ENCODE assay signal across 10 mouse cellular contexts in genomic region chr5:12564602-12565220, GRCm38 (mm10).
DNase-seq lines count a peak whose midpoint lies in the region; ATAC-seq and TF ChIP-seq lines count a peak whose summit lies in the region.
"Had no signal": no experiment of that assay in that cellular context is flagged by ENCODE, and none has a peak within 500 bp of the region (broad histone marks: within the 10 kb centered on the region; RNA-seq: fewer than 3 reads in every experiment).

No protein-coding gene starts in this region.

- TF ChIP-seq EP300 in stomach, postnatal 0 days (optimal IDR thresholded peaks at IDR 0.05): no peak

- H3K27me3 ChIP-seq in forebrain, embryonic 11.5 days (ENCODE audit: control insufficient read depth, insufficient read depth, low read length): no peaks in the 10 kb centered on the region
- peaks cover 12% of the 10 kb centered on the region for H3K27me3 ChIP-seq in forebrain, embryonic 10.5 days (ENCODE audit: poor library complexity, severe bottlenecking)
- H3K27me3 ChIP-seq in hindbrain, embryonic 12.5 days: no peaks in the 10 kb centered on the region
- no peaks in the 10 kb centered on the region for H3K27me3 ChIP-seq in stomach, postnatal 0 days (ENCODE audit: control insufficient read depth, insufficient read depth, low read length)
- H3K27me3 ChIP-seq: heart, embryonic 13.5 days had no signal

- WGBS in forebrain, embryonic 11.5 days: 49% methylated on average over 2 of the region's 2 CpGs
- 54% methylated on average over 2 of the region's 2 CpGs for WGBS in forebrain, embryonic 10.5 days
- 54% methylated on average over 2 of the region's 2 CpGs for WGBS in hindbrain, embryonic 12.5 days
- WGBS in stomach, postnatal 0 days: 51% methylated on average over 2 of the region's 2 CpGs

- no peaks in the 10 kb centered on the region for H3K4me1 ChIP-seq in forebrain, embryonic 11.5 days (replicated peaks; ENCODE audit: control insufficient read depth, insufficient read depth, low read length)
- peaks cover 19% of the 10 kb centered on the region for H3K4me1 ChIP-seq in forebrain, embryonic 10.5 days
- no peaks in the 10 kb centered on the region for H3K4me1 ChIP-seq in hindbrain, embryonic 12.5 days
- H3K4me1 ChIP-seq in stomach, postnatal 0 days (replicated peaks; ENCODE audit: control insufficient read depth, insufficient read depth): no peaks in the 10 kb centered on the region
- H3K4me1 ChIP-seq: heart, embryonic 13.5 days had no signal

- peak; percentile 69; the same call in 1 of the 2 replicates for ATAC-seq in forebrain, embryonic 11.5 days (replicated peaks; ENCODE audit: low FRiP score)
- ATAC-seq in hindbrain, embryonic 12.5 days (ENCODE audit: low FRiP score): peak; percentile 76; the same call in 1 of the 2 replicates
- no peak for ATAC-seq in stomach, postnatal 0 days (ENCODE audit: low FRiP score, low TSS enrichment)

- no peaks in the 10 kb centered on the region for H3K36me3 ChIP-seq in forebrain, embryonic 11.5 days (ENCODE audit: control insufficient read depth, insufficient read depth, low read length)
- H3K36me3 ChIP-seq in forebrain, embryonic 10.5 days (replicated peaks): no peaks in the 10 kb centered on the region
- no peaks in the 10 kb centered on the region for H3K36me3 ChIP-seq in hindbrain, embryonic 12.5 days
- H3K36me3 ChIP-seq in stomach, postnatal 0 days (ENCODE audit: control insufficient read depth, insufficient read depth, low read length): no peaks in the 10 kb centered on the region
- H3K36me3 ChIP-seq: G1E; heart, embryonic 13.5 days had no signal

- H3K9me3 ChIP-seq in forebrain, embryonic 11.5 days (ENCODE audit: control insufficient read depth, low read length): no peaks in the 10 kb centered on the region
- H3K9me3 ChIP-seq in forebrain, embryonic 10.5 days: no peaks in the 10 kb centered on the region
- H3K9me3 ChIP-seq in hindbrain, embryonic 12.5 days (replicated peaks): no peaks in the 10 kb centered on the region
- H3K9me3 ChIP-seq in stomach, postnatal 0 days (ENCODE audit: control insufficient read depth, low read length): no peaks in the 10 kb centered on the region
- H3K9me3 ChIP-seq: G1E; heart, embryonic 13.5 days had no signal

- no peak overlapping the region for H3K27ac ChIP-seq in forebrain, embryonic 11.5 days (ENCODE audit: low read depth, low read length)
- no peak overlapping the region for H3K27ac ChIP-seq in forebrain, embryonic 10.5 days
- no peak overlapping the region for H3K27ac ChIP-seq in hindbrain, embryonic 12.5 days
- no peak overlapping the region for H3K27ac ChIP-seq in stomach, postnatal 0 days (replicated peaks)
- H3K27ac ChIP-seq: heart, embryonic 13.5 days had no signal

- no peak overlapping the region for H3K9ac ChIP-seq in forebrain, embryonic 11.5 days (ENCODE audit: low read length)
- no peak overlapping the region for H3K9ac ChIP-seq in hindbrain, embryonic 12.5 days
- H3K9ac ChIP-seq in stomach, postnatal 0 days (ENCODE audit: low read length): no peak overlapping the region
- H3K9ac ChIP-seq: heart, embryonic 13.5 days had no signal

- no peak for DNase-seq in forebrain, embryonic 11.5 days (ENCODE audit: low spot score)
- no peak for DNase-seq in forebrain, embryonic 10.5 days (ENCODE audit: extremely low spot score, low spot score)
- peak; percentile 63 for DNase-seq in retina, embryonic 14.5 days (ENCODE audit: low spot score)
- DNase-seq in retina, postnatal 1 day: no peak
- DNase-seq in stomach, postnatal 0 days (ENCODE audit: low spot score): no peak
- DNase-seq in urinary bladder, postnatal 4 days (ENCODE audit: low spot score in 2 of 2): no peak
- no peak for DNase-seq in spleen, adult 12 weeks (ENCODE audit: low spot score)

- no peak overlapping the region for H3K4me3 ChIP-seq in forebrain, embryonic 11.5 days (ENCODE audit: low read depth, low read length)
- no peak overlapping the region for H3K4me3 ChIP-seq in forebrain, embryonic 10.5 days
- H3K4me3 ChIP-seq in hindbrain, embryonic 12.5 days: no peak overlapping the region
- H3K4me3 ChIP-seq in stomach, postnatal 0 days (ENCODE audit: low read depth, low read length): no peak overlapping the region
- H3K4me3 ChIP-seq: heart, embryonic 13.5 days had no signal

- TF ChIP-seq CTCF in stomach, postnatal 0 days (IDR thresholded peaks at IDR 0.05; ENCODE audit: low read depth): peak; percentile 76

- H3K4me2 ChIP-seq in forebrain, embryonic 11.5 days (ENCODE audit: low read depth, low read length, severe bottlenecking): no peak overlapping the region
- H3K4me2 ChIP-seq in hindbrain, embryonic 12.5 days (replicated peaks): no peak overlapping the region
- no peak overlapping the region for H3K4me2 ChIP-seq in stomach, postnatal 0 days (replicated peaks; ENCODE audit: low read depth)
- H3K4me2 ChIP-seq: heart, embryonic 13.5 days had no signal
